Comparison of ENCODE assay signal across 14 mouse cellular contexts in the genomic region with DNA sequence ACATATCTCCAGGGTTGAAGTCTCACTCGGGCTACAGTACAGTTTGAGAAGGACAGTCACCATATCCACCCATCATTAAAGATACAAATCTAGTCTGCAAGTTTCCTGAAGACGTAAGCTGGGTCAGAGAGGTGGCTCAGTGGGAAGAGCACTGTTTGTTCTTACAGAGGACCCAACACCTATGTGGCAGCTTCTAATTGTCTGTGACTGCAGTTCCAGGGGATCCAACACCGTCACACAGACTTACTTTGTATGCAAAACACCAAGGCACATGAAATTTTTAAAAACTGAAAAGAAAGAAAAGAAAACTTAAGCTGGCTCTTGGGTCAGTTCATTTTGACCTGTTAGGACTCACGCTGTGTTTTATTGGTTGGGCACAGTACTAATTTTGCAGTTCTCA. TPM values are rescaled to one million over a fixed set of nuclear protein-coding genes. Genes with fewer than 3 reads are reported as not detected.
A peak's percentile ranks its signal among the peaks of the same experiment; 100 is the strongest.
DNase-seq lines count a peak whose midpoint lies in the region; ATAC-seq and TF ChIP-seq lines count a peak whose summit lies in the region.
"Had no signal": no experiment of that assay in that cellular context is flagged by ENCODE, and none has a peak within 500 bp of the region (broad histone marks: within the 10 kb centered on the region; RNA-seq: fewer than 3 reads in every experiment).

No protein-coding gene starts in this region.

- in situ Hi-C loops in CH12.LX (cut with MboI; ENCODE audit: low pct_ligation_motif_present, low pct_unique_long_range_greater_than_20kb, low sequenced_read_pairs) = no loop called here

- no peak for TF ChIP-seq POLR2A in CH12.LX (IDR thresholded peaks at IDR 0.05; ENCODE audit: low read depth, low read length)
- no peak for TF ChIP-seq POLR2A in cortical plate, adult 2 months (IDR thresholded peaks at IDR 0.05; ENCODE audit: extremely low read depth, insufficient read depth, low read length)
- no peak for TF ChIP-seq POLR2A in thymus, adult 2 months (IDR thresholded peaks at IDR 0.05; ENCODE audit: control insufficient read depth, extremely low read depth, insufficient read depth, low read length, poor library complexity)

- peak overlapping the region; percentile 53 for H3K27ac ChIP-seq in heart, embryonic 13.5 days (replicated peaks)
- peak overlapping the region; percentile 64 for H3K27ac ChIP-seq in liver, embryonic 12.5 days
- no peak overlapping the region; the same call in 1 of the 2 replicates for H3K27ac ChIP-seq in liver, embryonic 11.5 days (ENCODE audit: low read depth, low read length)
- peak overlapping the region; percentile 99 for H3K27ac ChIP-seq in CH12.LX (ENCODE audit: insufficient read depth, low read depth)
- H3K27ac ChIP-seq in cortical plate, adult 2 months (ENCODE audit: insufficient read depth, low read length) = 0 out of 2 replicates have a peak overlapping the region, but pooled peaks have one; percentile 50
- no peak overlapping the region for H3K27ac ChIP-seq in thymus, adult 2 months (ENCODE audit: control insufficient read depth, insufficient read depth, low read length)
- H3K27ac ChIP-seq: forebrain, embryonic 15.5 days; hindbrain, embryonic 10.5 days; midbrain, embryonic 10.5 days; neural tube, embryonic 15.5 days had no signal

- H3K4me3 ChIP-seq in heart, embryonic 13.5 days = no peak overlapping the region
- no peak overlapping the region for H3K4me3 ChIP-seq in liver, embryonic 12.5 days
- no peak overlapping the region for H3K4me3 ChIP-seq in liver, embryonic 11.5 days (ENCODE audit: low read depth, low read length)
- no peak overlapping the region for H3K4me3 ChIP-seq in CH12.LX (replicated peaks in 1 of 3; ENCODE audit: low read depth in 2 of 3, low read length in 2 of 3, poor library complexity in 1 of 3)
- H3K4me3 ChIP-seq in cortical plate, adult 2 months (ENCODE audit: insufficient read depth, low read length) = no peak overlapping the region
- H3K4me3 ChIP-seq in thymus, adult 2 months (ENCODE audit: control insufficient read depth, insufficient read depth, low read length) = no peak overlapping the region
- H3K4me3 ChIP-seq: forebrain, embryonic 15.5 days; hindbrain, embryonic 10.5 days; midbrain, embryonic 10.5 days; neural tube, embryonic 15.5 days had no signal

- TF ChIP-seq CTCF in CH12.LX (conservative IDR thresholded peaks at IDR 0.05 in 1 of 2, IDR thresholded peaks at IDR 0.05 in 1 of 2; ENCODE audit: low read depth in 2 of 2, low read length in 2 of 2) = no peak
- TF ChIP-seq CTCF in cortical plate, adult 2 months (IDR thresholded peaks at IDR 0.05; ENCODE audit: extremely low read depth, insufficient read depth, low read length) = no peak
- TF ChIP-seq CTCF in thymus, adult 2 months (IDR thresholded peaks at IDR 0.05; ENCODE audit: borderline replicate concordance, control insufficient read depth, extremely low read depth, insufficient read depth, low read length, poor library complexity) = no peak

- TF ChIP-seq RAD21 in CH12.LX (IDR thresholded peaks at IDR 0.05; ENCODE audit: low read depth, low read length) = no peak

- no peak overlapping the region for H3K9ac ChIP-seq in heart, embryonic 13.5 days
- H3K9ac ChIP-seq in liver, embryonic 12.5 days = no peak overlapping the region
- H3K9ac ChIP-seq in liver, embryonic 11.5 days (ENCODE audit: low read depth, low read length) = no peak overlapping the region
- peak overlapping the region; percentile 90 for H3K9ac ChIP-seq in CH12.LX (ENCODE audit: insufficient read depth, low read depth)
- H3K9ac ChIP-seq: forebrain, embryonic 15.5 days; neural tube, embryonic 15.5 days had no signal

- no peak overlapping the region for H3K4me2 ChIP-seq in heart, embryonic 13.5 days
- no peak overlapping the region for H3K4me2 ChIP-seq in liver, embryonic 12.5 days
- H3K4me2 ChIP-seq in liver, embryonic 11.5 days = no peak overlapping the region
- H3K4me2 ChIP-seq in CH12.LX (ENCODE audit: insufficient read depth, low read depth, poor library complexity, severe bottlenecking) = peak overlapping the region; percentile 85
- H3K4me2 ChIP-seq: forebrain, embryonic 15.5 days; neural tube, embryonic 15.5 days had no signal

- WGBS in heart, embryonic 13.5 days = 70% methylated on average over 4 of the region's 4 CpGs
- 58% methylated on average over 4 of the region's 4 CpGs for WGBS in liver, embryonic 12.5 days (ENCODE audit: insufficient replicate concordance)
- WGBS in liver, embryonic 11.5 days = 70% methylated on average over 4 of the region's 4 CpGs
- WGBS in thymus, adult 2 months = 76% methylated on average over 4 of the region's 4 CpGs

- no peak for ATAC-seq in heart, embryonic 13.5 days (ENCODE audit: extremely low read depth, insufficient number of reproducible peaks, low FRiP score, low TSS enrichment)
- no peak for ATAC-seq in liver, embryonic 12.5 days
- no peak for ATAC-seq in liver, embryonic 11.5 days (replicated peaks; ENCODE audit: low FRiP score)
- ATAC-seq in CD4-positive, CD25-positive, alpha-beta regulatory T cell, adult 4 months = no peak

- H3K27me3 ChIP-seq in heart, embryonic 13.5 days (replicated peaks) = no peaks in the 10 kb centered on the region
- H3K27me3 ChIP-seq in liver, embryonic 12.5 days (replicated peaks) = no peaks in the 10 kb centered on the region
- no peaks in the 10 kb centered on the region for H3K27me3 ChIP-seq in liver, embryonic 11.5 days (replicated peaks; ENCODE audit: control insufficient read depth, insufficient read depth, low read length)
- H3K27me3 ChIP-seq in CH12.LX (replicated peaks) = no peaks in the 10 kb centered on the region
- no peaks in the 10 kb centered on the region for H3K27me3 ChIP-seq in thymus, adult 2 months (ENCODE audit: control insufficient read depth, insufficient read depth, low read length)
- H3K27me3 ChIP-seq: forebrain, embryonic 15.5 days; neural tube, embryonic 15.5 days had no signal

- DNase-seq in heart, postnatal 4 days = no peak
- no peak for DNase-seq in liver, embryonic 11.5 days (ENCODE audit: low spot score)
- DNase-seq in CH12.LX (ENCODE audit: extremely low read depth) = no peak
- DNase-seq in thymus, adult 2 months = no peak
- DNase-seq: adrenal gland, adult 8-10 months; cerebellum, adult 9-11 months had no signal

- peaks cover 71% of the 10 kb centered on the region for H3K79me2 ChIP-seq in CH12.LX (replicated peaks; ENCODE audit: control insufficient read depth, extremely low read depth, insufficient read depth, poor library complexity, severe bottlenecking)

- TF ChIP-seq EP300 in CH12.LX (IDR thresholded peaks at IDR 0.05; ENCODE audit: low read length) = no peak

- H3K36me3 ChIP-seq in heart, embryonic 13.5 days = no peaks in the 10 kb centered on the region
- peaks cover 6% of the 10 kb centered on the region; the same call in 1 of the 2 replicates for H3K36me3 ChIP-seq in liver, embryonic 12.5 days
- H3K36me3 ChIP-seq in liver, embryonic 11.5 days (ENCODE audit: control insufficient read depth, insufficient read depth, low read length) = no peaks in the 10 kb centered on the region
- peaks cover 5 to 28% of the 10 kb centered on the region in 2 experiments for H3K36me3 ChIP-seq in CH12.LX (replicated peaks in 1 of 2; ENCODE audit: control insufficient read depth in 1 of 2, insufficient read depth in 1 of 2, low read length in 1 of 2)
- H3K36me3 ChIP-seq in thymus, adult 2 months (ENCODE audit: control insufficient read depth, insufficient read depth, low read length) = no peaks in the 10 kb centered on the region
- H3K36me3 ChIP-seq: forebrain, embryonic 15.5 days; hindbrain, embryonic 10.5 days; midbrain, embryonic 10.5 days; neural tube, embryonic 15.5 days had no signal

- peaks cover 47% of the 10 kb centered on the region for H3K4me1 ChIP-seq in heart, embryonic 13.5 days
- H3K4me1 ChIP-seq in liver, embryonic 12.5 days = peaks cover 45% of the 10 kb centered on the region
- peaks cover 27% of the 10 kb centered on the region for H3K4me1 ChIP-seq in liver, embryonic 11.5 days (replicated peaks; ENCODE audit: control insufficient read depth, insufficient read depth, low read length)
- H3K4me1 ChIP-seq in CH12.LX (ENCODE audit: control insufficient read depth in 1 of 2, insufficient read depth in 2 of 2) = peaks cover 30 to 94% of the 10 kb centered on the region in 2 experiments
- peaks cover 2% of the 10 kb centered on the region for H3K4me1 ChIP-seq in cortical plate, adult 2 months (ENCODE audit: control insufficient read depth, insufficient read depth, low read length)
- H3K4me1 ChIP-seq in thymus, adult 2 months (replicated peaks; ENCODE audit: control insufficient read depth, insufficient read depth, low read length) = peaks cover 30% of the 10 kb centered on the region
- H3K4me1 ChIP-seq: forebrain, embryonic 15.5 days; midbrain, embryonic 10.5 days had no signal

- no peaks in the 10 kb centered on the region for H3K9me3 ChIP-seq in heart, embryonic 13.5 days
- H3K9me3 ChIP-seq in liver, embryonic 12.5 days (replicated peaks) = no peaks in the 10 kb centered on the region
- no peaks in the 10 kb centered on the region for H3K9me3 ChIP-seq in liver, embryonic 11.5 days (ENCODE audit: control insufficient read depth, low read length)
- peaks cover 3% of the 10 kb centered on the region for H3K9me3 ChIP-seq in CH12.LX (replicated peaks; ENCODE audit: low read length)
- H3K9me3 ChIP-seq: forebrain, embryonic 15.5 days; hindbrain, embryonic 10.5 days; midbrain, embryonic 10.5 days; neural tube, embryonic 15.5 days had no signal

- dilution Hi-C loops in CH12.LX (cut with MboI; ENCODE audit: extremely low pct_ligation_motif_present, extremely low pct_unique_long_range_greater_than_20kb, low sequenced_read_pairs) = no loop called here

TF ChIP-seq in CH12.LX, 34 proteins besides CTCF, POLR2A, EP300 and RAD21:
- TF ChIP-seq JUN (IDR thresholded peaks at IDR 0.05; ENCODE audit: insufficient read depth, low read depth, low read length) = no peak
- TF ChIP-seq CHD1 (IDR thresholded peaks at IDR 0.05; ENCODE audit: low read depth, low read length) = peak; percentile 81; the same call in 1 of the 2 replicates
- TF ChIP-seq SMC3 (IDR thresholded peaks at IDR 0.05; ENCODE audit: low read depth, low read length) = no peak

RNA-seq across cellular contexts. Expression of a gene that starts 40.3 kb away (rescaled TPM):
- polyA plus RNA-seq in heart, embryonic 13.5 days (2015; fragmentation: Nextera tagmentation; extraction: Ambion mirVana) = 15.2 and 15.7 TPM in 2 replicates
- 10 to 100 TPM; 23.1 to 24.3 TPM for total RNA-seq in heart, postnatal 4 days (2021)
- polyA plus RNA-seq in liver, embryonic 12.5 days (2016; fragmentation: Nextera tagmentation; extraction: Ambion mirVana) = 16.1 and 17.4 TPM in 2 replicates
- polyA plus RNA-seq in liver, embryonic 11.5 days (2014; fragmentation: Nextera tagmentation; extraction: Ambion mirVana) = 26.2 and 28.4 TPM in 2 replicates
- total RNA-seq in CH12.LX (2012; rRNA removed) (23.2 and 31.2 TPM in 2 replicates), CH12.LX (2014; rRNA removed) (55.9 and 63.0 TPM in 2 replicates)
- 66.1 and 70.8 TPM in 2 replicates for polyA plus RNA-seq in CH12.LX (2012; ENCODE audit: insufficient read length, low read depth)
- polyA plus RNA-seq in cortical plate, adult 2 months (2012; rRNA removed) = 24.7 and 25.4 TPM in 2 replicates
- 10 to 100 TPM; 44.0 to 54.2 TPM for polyA plus RNA-seq in CD4-positive, CD25-positive, alpha-beta regulatory T cell, adult 4 months (2017; shearing (Covaris generic))
- polyA plus RNA-seq in thymus, adult 2 months (2012; rRNA removed) = 13.4 and 13.7 TPM in 2 replicates

Comparison
In these comparisons a context has a peak if more than half of its experiments do, and no peak if none do; other contexts are left out.
1. H3K27ac ChIP-seq: peak in heart, embryonic 13.5 days (single experiment), liver, embryonic 12.5 days (single experiment), CH12.LX (single experiment) and cortical plate, adult 2 months (single experiment); none in liver, embryonic 11.5 days (single experiment) and thymus, adult 2 months (single experiment).